Mouse (Mus musculus) urinary bladder, adult 2 months (tissue): ENCODE data around the gene Map2k1. TPM values are rescaled to one million over a fixed set of nuclear protein-coding genes. Genes with fewer than 3 reads are reported as not detected.
"Not testable (repeated sequence)": the region's sequence is repeated elsewhere in the genome, so short reads cannot be mapped to it uniquely, and the experiment has no call there.

Source experiments
- DNase-seq: peaks from one replicate; pipeline ENCODE4 v3.0.0; 2022; ENCODE audit warnings: low spot score
- polyA plus RNA-seq: library from polyadenylated mRNA; depleted of rRNA; stranded (reverse); fragments of >200 nt; gene quantifications from 2 replicates; pipeline ENCODE4 v1.2.3, GENCODE M21; 2012; rRNA removed

Gene Map2k1
- polyA plus RNA-seq, result 63.7 and 67.4 TPM in 2 replicates

DNA sequence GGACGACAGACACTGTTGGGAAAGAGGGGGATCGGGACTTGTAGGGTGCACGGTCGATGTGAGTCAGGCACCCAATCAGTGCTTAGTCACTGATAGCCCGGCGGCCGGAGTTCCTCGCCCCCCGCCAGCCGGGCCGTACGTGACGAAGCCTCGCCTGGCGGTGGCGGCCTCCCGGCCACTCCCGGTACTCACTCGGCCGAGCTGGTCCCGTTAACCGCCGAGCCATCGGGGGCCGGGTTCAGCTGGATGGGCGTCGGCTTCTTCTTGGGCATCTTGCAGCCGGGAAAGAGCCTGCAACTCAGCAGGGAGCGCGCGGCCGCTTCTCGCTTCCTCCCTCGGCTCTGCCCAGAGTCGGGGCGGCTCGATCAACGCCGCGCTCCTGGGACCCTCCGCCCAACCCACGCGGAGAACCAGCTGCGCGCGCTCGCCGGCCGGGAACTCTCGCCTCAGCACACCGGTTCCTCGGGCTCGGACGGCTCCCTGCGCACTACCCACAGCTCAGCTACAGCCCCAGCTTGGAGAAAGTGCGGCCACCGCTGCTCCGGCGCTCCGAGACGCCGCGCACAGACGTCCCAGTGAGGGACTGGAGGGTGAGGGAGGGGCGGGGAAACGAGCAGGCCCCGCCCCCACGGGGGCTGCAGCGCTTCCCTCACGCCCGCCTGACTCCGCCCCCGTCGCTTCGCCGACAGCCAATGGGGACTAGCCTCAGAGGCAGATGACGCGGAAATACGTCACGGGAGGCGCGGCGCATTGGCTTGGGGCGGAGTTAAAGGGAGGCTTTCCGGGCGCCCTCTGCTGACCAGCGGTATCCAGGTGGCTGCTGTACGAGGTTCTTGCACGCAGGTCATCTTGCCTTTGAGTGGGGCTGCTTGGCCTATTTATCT is at the start of gene Map2k1:
Gene Map2k1 (minus strand): TSS at position 611 of the 884 bp plus-strand sequence.
- peak; percentile 97 for DNase-seq

DNA sequence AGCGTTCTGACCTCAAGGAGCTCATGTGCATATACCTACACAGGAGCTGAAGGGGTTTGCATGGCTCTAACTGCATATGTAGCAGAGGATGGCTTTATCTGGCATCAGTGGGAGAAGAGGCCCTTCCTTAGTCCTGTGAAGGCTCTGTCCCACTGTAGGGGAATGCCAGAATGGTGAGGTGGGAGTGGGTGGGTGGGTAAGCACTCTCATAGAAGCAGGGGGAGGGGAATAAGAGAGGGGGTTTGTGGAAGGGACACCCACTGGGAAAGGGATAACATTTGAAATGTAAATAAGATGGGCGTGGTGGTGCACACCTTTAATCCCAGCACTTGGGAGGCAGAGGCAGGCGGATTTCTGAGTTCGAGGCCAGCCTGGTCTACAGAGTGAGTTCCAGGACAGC is 49.7 kb upstream of the Map2k1 start:
- DNase-seq, result not testable (repeated sequence)

GRCm38 (mm10) chr9:64282404-64282987 is 29.1 kb upstream of the Map2k1 start:
- DNase-seq, result no peak

- no peak for DNase-seq
Observed at GRCm38 (mm10) chr9:64281781-64282178, 28.3 kb upstream of the Map2k1 start.

DNA sequence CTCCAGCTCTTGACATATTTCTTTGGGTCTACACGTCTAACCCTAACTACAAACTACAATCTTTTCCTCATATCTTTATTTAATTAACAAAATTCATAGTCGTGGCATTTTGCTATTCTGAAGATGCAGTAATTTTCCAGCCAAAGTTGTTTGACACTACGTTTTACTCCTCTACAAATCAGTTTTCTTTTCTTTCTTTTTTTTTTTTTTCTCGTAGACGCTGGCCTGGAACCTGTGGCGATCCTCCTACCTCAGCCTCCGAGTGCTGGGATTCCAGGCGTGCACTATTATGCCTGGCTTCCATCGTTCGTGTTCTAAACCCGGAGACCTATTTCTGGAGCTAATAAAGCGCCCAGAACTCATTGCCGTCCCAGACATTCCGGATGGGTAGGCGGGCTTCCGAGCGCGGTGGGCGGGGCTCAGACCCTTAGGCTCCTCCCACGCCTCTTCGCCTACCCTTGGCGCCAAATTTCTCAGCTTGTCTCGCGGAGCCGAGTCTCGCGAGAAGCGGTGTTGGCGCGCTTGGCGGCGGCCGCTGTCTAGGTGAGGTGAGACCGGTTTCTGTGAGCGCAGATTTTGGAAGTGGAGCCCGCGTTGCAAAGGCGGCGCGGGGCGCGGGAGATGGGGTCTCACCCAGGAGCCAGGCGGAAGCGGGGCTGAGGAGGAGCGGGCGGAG is 27.8 kb upstream of the Map2k1 start, which contains the start of gene Tipin:
Gene Tipin (plus strand): TSS at position 477 of the 676 bp plus-strand sequence.
- peak; percentile 95 for DNase-seq

DNA sequence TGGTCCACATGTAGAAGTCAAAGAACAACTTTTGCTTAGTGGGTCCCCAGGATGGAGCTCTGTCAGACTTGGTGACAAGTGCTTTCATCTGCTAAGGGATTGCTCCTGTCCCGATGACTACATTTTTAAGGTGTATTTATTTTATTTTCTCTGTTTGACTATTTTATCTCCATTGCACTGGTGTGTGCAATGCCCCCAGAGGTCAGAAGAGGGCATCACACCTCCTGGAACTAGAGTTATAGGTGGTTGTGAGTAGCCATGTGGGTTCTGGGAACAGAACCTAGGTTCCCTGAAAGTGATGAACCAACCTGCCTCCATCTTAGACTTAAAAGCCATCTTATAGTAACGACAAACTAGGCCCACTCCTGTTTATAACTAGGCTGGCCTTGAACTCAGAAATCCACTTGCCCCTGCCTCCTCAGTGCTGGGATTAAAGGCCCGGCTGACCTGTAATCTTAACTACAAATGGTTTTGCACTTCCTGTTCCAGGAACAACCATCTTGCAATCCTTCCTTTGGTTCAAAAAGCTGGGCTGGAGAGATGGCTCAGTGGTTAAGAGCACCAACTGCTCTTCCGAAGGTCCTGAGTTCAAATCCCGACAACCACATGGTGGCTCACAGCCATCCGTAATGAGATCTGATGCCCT is 25.4 kb upstream of the Map2k1 start:
- no peak for DNase-seq

GRCm38 (mm10) chr9:64277706-64278105 is 24.3 kb upstream of the Map2k1 start:
- DNase-seq, result peak; percentile 27

DNA sequence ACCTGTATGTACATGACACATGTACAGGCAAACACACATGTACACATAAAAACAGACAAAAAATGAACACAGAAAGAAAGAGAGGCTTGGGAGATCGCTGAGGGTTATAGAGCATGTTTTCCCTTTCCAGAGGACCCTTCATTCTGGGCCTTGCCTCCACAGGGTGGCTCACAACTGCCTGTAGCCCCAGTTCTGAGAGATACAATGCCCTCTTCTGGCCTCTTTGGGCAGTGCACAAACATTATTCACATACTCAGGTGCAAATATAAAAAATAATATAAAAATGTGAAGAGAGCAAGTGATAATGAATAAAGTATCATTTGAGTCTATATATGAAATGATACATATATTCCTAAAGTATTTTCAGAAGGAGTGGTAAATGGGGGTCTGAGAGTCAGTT is 21.5 kb upstream of the Map2k1 start:
- no peak for DNase-seq

DNA sequence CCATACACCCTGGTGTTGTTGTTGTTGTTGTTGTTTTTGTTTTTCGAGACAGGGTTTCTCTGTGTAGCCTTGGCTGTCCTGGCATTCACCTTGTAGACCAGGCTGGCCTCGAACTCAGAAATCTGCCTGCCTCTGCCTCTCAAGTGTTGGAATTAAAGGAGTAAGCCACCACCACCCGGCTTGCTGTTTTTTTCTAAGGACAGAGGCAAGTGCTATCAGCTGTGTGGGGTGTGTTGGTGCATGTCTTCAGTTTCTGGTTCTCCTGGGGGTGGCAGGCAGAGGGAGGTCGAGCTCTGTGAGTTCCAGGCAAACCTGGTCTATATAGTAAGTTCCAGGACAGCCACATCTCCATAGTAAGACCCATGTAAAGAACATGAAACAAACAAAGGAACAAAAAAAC is 20.9 kb upstream of the Map2k1 start:
- no peak for DNase-seq

DNA sequence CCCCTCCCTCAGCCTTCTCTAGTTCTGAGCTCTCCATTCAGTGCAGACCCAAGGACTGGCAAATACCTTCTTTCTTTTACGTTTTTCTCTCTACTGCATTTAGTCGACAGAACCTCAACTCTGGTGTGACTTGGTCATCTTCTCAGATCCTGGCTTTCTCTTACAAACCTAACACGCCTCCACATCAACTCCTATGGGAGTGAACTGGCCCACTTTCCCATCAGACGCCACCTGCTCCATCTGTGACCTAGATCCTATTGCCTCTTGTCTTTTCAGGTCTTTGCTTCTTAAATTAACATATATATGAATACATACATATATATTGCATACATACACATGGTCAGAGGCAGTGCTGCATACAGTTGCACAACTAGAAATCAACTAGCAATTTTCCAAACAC is 20.3 kb upstream of the Map2k1 start:
- DNase-seq, result no peak

DNA sequence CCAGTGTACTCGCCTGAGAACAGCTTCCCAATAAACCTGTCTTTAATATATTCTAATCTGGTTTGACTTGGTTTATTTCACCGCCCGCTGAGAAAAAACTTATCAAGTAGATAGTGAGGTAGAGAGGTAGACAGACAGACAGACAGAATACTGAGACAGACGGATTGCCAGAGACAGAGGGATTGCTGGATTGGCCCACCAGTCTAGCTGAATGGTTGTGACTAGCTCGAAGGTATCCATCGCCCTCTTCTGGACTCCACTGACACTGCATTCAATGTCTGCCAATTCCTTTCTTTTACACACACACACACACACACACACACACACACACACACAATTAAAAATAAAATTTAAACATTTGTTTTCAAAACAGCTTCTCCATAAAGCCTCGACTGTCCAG is 19.2 kb upstream of the Map2k1 start:
- no peak for DNase-seq

- DNase-seq, result no peak
Observed at GRCm38 (mm10) chr9:64271249-64271648, 17.8 kb upstream of the Map2k1 start.

DNA sequence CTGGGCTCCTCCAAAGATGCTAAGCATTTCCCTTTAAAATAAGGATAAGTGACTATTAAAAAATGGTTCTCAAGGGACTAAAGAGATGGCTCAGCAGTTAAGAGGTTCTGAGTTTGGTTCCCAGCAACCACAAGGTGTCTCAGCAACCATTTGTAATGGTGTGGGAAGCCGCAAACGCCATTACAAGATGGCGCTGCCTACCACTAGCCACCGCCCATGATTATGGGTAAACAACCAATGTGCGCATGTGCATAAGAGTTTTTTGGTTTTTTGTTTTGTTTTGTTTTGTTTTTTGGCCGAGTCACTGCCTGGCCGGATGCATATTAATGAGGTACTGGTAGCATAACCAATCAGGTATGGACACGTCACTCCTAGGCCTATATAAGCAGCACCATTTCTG is 15.4 kb upstream of the Map2k1 start:
- DNase-seq, result not testable (repeated sequence)

- DNase-seq, result no peak
Observed at GRCm38 (mm10) chr9:64268196-64268595, 14.8 kb upstream of the Map2k1 start.

- no peak for DNase-seq
Observed at GRCm38 (mm10) chr9:64267231-64267630, 13.8 kb upstream of the Map2k1 start.

- no peak for DNase-seq
Observed at GRCm38 (mm10) chr9:64264813-64265212, 11.4 kb upstream of the Map2k1 start.

GRCm38 (mm10) chr9:64261023-64261422 is 7.6 kb upstream of the Map2k1 start:
- no peak for DNase-seq

- no peak for DNase-seq
Observed at GRCm38 (mm10) chr9:64259906-64260305, 6.5 kb upstream of the Map2k1 start.

GRCm38 (mm10) chr9:64256204-64256603 is 2.8 kb upstream of the Map2k1 start:
- no peak for DNase-seq

- no peak for DNase-seq
Observed at GRCm38 (mm10) chr9:64255422-64255821, 2.0 kb upstream of the Map2k1 start.

DNA sequence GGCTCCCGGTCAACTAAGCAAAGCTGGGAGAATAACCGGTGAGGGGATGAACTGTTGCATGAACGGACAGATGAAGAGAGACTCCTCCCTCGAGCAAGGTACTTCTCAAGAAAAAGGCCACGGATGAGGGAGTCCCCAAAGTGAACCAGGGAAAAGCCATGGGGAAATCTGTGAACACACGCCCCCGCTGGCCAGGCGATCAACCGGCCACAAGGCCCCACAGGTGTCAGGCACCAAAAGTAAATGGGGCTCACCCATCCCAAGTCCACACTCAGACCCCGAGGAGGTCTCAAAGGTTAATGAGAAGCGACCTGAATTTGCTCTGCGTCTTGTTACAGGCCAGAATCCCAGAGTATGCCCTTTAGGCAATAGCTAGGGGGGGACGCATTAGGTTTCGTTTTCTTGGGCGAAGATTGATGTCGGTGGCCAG is 825 bp downstream of the Map2k1 start:
- no peak for DNase-seq

DNA sequence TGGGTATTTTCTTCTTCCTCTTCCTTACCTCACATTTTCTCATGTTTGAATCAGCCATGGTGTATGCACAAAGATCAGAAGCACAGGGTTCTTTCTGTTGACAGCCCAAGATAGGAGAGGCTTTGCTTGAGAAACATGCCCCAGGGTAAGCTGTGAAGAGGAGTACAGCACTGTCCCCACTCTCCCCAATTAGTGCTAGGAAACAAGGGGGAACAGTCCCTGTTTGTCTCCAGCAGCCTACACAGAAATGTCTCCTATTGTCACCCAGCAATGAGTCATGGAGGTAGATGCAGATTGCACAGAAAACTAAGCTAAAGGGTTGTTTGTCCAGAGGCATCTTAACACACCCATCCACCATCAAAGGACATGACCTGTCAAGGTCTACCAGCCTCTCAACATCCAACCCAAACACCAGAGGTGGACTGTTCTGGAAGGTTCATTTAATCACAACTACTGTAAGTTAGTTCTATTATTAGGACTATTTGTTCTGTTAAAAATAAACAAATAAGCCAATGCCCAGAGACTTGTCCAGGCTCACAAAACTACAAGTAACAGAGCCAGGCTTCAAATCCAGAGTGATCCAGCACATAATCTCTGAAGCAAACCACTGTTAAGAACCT is 3.2 kb downstream of the Map2k1 start:
- DNase-seq, result no peak
